Mouse (Mus musculus) limb, embryonic 12.5 days (tissue): Measurements from ENCODE around the gene Lad1. TPM values are rescaled to one million over a fixed set of nuclear protein-coding genes. Genes with fewer than 3 reads are reported as not detected.

ENCODE experiments used
- polyA plus RNA-seq: library from polyadenylated mRNA; unstranded; fragments of >200 nt; fragmentation: Nextera tagmentation; extraction: Ambion mirVana; gene quantifications from 2 replicates; pipeline ENCODE4 v1.2.1, GENCODE M21; 2016

The Lad1 gene
- polyA plus RNA-seq, 1 experiment from 2014 or later: 5.3 TPM

Other genes starting within 250 kb of the Lad1 start
- 15.4 and 17.1 TPM in 2 replicates for gene Nav1, start 211.3 kb upstream of the Lad1 start, polyA plus RNA-seq
- 63.6 and 75.1 TPM in 2 replicates for gene Csrp1, start 98.5 kb upstream of the Lad1 start, polyA plus RNA-seq
- gene Phlda3, start 52.5 kb upstream of the Lad1 start, polyA plus RNA-seq: 43.6 and 43.7 TPM in 2 replicates
- 89.0 and 101 TPM in 2 replicates for gene Tnni1, start 39.2 kb upstream of the Lad1 start, polyA plus RNA-seq
- gene Tnnt2, start 17.8 kb downstream of the Lad1 start, polyA plus RNA-seq: 36.0 and 40.6 TPM in 2 replicates
- gene Pkp1, start 100.6 kb downstream of the Lad1 start, polyA plus RNA-seq: 1.3 and 2.6 TPM in 2 replicates
- gene Igfn1, start 187.7 kb downstream of the Lad1 start, polyA plus RNA-seq: 0.14 TPM in 1 of 2 replicates, not detected in the other
- 165 and 173 TPM in 2 replicates for gene Tmem9, start 189.6 kb downstream of the Lad1 start, polyA plus RNA-seq
- gene Ascl5, start 232.2 kb downstream of the Lad1 start, polyA plus RNA-seq: not detected in 2 replicates
- 2.4 and 3.7 TPM in 2 replicates for gene Cacna1s, start 234.2 kb downstream of the Lad1 start, polyA plus RNA-seq